Mouse (Mus musculus): ENCODE measurements around the gene Popdc3.
"Not testable (repeated sequence)": the region's sequence is repeated elsewhere in the genome, so short reads cannot be mapped to it uniquely, and the experiment has no call there.

Popdc3 gene

GRCm38 (mm10) chr10:45177798-45178197, at the start of gene Popdc3:
Gene Popdc3, plus strand, starts transcription at chr10:45178098.
- DNase-seq (ENCODE audit: low spot score) = not testable (repeated sequence)

DNA sequence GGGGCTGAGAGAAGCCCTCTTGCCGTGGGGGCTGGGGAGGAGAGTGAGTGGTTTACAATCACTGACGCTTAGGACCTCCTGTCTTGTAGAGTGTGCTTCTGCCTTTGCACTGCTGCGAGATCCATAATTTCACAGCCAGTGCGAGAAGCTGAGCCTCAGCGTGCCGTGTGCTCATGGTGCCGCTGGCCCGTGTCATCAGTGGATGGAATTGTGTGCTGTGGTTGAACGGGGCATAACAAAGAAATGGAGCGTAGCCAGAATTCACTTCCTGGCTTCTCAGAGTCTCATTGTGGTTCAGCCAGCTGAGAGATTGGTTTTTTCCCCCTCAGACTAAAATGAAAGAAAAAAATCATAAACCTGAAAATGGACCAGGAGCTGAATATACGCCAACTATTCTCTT, 48.8 kb upstream of the Popdc3 start:
- no peak for DNase-seq (ENCODE audit: low spot score)

GRCm38 (mm10) chr10:45130004-45130403, 47.9 kb upstream of the Popdc3 start:
- DNase-seq (ENCODE audit: low spot score) = no peak

DNA sequence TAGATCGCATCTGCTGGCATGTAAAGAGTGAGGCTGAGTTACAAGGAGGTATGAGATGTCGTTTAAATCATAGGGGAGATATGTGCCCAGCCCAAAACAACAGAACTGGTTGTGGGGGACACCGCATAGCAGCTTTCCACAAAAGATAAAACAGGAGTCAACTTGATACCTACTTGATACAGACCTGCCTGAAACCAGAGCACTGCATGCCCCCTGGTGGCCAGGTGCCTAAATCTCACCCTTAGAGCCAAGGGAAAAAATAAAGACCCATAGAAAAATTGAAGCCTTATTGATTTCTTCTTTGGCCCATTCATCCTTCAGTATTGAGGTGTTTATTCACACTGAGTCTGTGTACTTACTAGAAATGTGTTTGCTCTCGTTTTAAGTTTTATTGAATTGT, 45.5 kb upstream of the Popdc3 start:
- DNase-seq (ENCODE audit: low spot score) = no peak

- DNase-seq (ENCODE audit: low spot score) = peak; percentile 36
Measured at GRCm38 (mm10) chr10:45136806-45137205, 41.1 kb upstream of the Popdc3 start.

DNA sequence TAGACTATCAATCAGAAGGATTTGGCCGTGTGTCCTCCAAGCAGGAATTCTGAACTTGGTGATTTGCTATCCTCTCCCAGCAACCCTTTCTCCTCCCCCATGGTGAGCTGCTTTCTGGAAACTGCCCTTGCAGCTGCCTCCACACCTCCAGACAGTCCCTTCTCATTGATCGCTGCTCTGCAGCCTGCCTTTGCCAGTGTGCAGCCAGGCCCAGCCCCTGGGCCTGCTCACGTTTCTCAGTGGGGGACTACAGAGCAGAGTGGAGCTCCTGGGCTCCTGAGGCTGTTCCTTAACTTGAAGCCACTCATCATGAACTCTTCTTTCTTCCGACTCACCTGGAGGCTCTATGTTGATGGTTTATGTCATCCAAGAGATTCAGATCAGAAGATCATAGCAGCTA, 38.0 kb upstream of the Popdc3 start:
- DNase-seq (ENCODE audit: low spot score) = no peak

GRCm38 (mm10) chr10:45140474-45141212, 37.3 kb upstream of the Popdc3 start:
- no peak for DNase-seq (ENCODE audit: low spot score)

- no peak for DNase-seq (ENCODE audit: low spot score)
Measured at GRCm38 (mm10) chr10:45142359-45142758, 35.5 kb upstream of the Popdc3 start.

DNA sequence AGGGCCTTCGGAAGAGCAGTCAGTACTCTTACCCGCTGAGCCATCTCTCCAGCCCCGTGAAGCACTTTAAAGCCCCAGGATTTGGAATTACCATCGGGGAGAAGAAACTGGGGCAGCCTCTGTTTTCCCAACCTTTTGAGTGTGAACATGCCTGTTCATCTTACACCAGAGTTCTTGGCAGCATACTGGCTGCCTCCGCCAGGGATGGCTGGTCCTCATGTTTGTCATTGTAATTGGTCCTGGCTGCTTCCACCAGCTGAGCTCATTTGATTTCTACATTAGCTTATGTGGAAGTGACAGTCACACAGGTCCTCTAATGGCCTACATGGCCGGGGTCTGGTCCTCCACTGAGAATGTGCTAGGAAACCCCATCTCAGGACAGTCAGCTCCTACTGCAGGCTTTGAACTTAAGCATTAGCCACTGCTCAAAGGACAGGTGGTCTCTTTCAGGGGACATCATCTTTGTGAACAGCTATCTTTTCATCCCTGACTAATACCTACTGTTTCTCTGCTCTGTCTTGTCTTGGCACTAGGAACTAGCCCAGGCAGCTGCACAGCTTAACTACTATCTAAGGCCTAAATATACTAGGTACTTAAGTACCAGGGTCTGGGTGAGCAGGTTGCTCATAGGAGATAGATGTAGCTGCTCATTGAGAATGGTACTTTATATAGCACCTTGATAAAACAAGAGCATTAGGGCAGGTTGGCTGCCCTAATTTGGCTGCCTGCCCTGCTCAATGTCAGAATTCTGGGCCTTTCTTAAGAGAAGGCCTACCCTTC, 33.7 kb upstream of the Popdc3 start:
- DNase-seq (ENCODE audit: low spot score) = no peak

GRCm38 (mm10) chr10:45146821-45147220, 31.1 kb upstream of the Popdc3 start:
- DNase-seq (ENCODE audit: low spot score) = no peak

DNA sequence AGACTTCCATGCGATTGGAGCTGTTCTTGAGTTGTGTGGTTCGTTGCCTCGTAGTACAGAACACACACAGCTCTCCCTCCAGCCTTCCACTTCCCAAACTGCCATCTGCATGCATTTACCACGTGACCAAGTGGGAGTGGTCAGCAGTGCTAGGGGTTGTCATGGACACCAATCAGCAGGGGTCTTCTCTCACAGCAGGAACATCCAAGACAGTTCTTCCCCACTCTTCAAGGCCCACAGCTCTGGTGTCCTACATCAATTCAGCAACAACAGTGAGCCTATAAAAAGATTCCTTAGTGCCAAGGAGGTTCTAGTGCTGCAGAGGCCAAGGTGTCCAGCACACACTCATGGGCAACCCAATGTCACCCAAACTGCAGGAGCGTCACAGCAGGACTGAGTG, 26.8 kb upstream of the Popdc3 start:
- no peak for DNase-seq (ENCODE audit: low spot score)

DNA sequence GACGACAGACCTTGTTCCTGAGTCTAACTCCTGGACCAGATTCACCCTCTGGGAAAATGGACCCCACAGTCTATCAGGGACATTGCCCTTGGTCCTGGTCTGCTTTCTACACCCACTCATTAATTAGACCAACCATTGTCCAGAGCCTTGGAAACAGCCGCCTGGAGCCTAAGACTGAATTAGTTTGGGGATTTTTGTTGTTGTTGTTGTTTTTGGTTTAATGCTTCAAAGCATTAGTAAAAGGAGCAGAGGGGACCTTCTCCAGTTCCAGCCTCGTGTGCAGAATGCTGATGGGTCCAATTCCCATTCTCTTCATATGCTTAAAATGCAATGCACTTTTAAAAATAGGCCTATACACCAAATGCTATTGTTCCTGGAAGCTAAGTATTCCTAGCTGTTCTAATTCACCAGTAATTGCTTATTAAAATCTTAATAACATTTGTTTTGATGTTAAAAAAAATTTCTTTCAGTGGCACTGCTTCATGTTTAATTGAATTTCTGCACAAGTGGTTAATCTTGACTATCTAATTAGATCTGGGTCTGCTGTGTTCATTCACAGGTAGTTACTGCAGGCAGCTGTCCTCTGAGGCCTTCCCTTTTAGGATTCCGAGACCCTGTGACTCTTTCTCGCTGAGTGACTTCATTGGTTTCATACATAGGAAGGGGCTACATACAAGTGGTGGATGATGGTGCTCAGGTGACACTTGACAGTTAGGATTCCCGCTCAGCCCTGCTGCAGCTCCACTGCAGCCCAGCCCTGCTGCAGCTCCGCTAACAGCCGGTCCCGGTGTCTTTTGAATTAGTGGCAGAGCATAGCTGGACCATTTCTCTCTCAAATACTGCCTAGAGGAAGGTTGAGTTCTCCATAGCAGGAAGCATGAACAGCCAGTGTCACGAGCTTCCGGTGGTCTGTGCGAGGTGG, 25.9 kb upstream of the Popdc3 start:
- no peak for DNase-seq (ENCODE audit: low spot score)

- DNase-seq (ENCODE audit: low spot score) = no peak
Measured at GRCm38 (mm10) chr10:45154557-45155060, 23.3 kb upstream of the Popdc3 start.

DNA sequence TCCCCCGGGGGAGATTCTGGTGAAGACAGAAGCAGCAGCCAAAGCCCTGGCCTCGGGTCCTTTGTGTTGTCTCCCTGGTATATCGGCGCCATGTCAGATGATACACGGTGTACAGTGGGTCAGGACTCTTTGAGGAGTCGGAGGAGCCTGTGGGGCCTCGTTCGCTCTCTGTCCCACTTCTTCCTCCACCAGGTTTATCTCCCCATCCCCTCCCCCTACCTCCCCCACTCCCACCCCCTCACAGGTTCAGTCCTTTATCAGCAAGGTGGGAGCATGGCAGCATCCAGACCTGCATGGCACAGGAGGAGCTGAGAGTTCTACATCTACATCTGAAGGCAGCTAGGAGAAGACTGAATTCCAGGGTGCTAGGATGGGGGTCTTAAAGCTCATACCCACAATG, 12.0 kb upstream of the Popdc3 start:
- DNase-seq (ENCODE audit: low spot score) = no peak

DNA sequence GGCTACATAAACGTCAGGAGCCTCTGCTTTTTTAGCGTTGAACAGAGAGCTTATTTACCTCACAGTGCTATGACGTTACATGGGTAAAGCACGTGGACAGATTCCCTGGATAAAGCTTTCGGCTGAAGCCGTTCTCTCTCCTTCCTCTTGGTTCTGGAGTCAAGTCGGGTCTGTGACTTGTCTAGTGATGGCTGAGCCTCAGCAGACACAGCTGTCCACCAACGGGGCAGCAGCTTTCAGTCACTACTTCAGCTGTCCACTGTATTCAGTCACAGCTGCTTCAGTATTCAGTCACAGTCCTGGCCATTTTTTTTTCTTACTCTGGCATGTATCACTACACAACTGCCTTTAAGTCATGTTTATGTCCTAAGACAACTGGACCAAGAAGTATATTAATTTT, 4.0 kb upstream of the Popdc3 start:
- DNase-seq (ENCODE audit: low spot score) = no peak

DNA sequence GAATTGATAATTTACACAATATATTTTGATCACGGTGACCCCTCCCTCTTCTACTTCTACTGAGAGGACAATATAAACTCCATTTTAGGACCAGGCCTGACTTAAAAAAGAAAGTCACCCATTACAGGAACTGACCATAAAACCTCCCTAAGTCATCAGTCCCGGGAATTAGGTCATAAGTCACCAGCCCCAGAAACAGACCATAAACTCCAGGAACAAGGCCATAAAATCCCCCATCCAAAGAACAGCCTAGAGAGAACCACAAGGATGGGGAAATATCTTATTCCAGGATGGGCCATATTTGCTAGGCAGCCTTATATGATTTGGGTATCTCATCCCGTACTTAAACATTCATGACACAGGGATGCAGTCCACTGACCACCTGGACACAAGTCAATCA, 3.6 kb upstream of the Popdc3 start:
- DNase-seq (ENCODE audit: low spot score) = no peak

DNA sequence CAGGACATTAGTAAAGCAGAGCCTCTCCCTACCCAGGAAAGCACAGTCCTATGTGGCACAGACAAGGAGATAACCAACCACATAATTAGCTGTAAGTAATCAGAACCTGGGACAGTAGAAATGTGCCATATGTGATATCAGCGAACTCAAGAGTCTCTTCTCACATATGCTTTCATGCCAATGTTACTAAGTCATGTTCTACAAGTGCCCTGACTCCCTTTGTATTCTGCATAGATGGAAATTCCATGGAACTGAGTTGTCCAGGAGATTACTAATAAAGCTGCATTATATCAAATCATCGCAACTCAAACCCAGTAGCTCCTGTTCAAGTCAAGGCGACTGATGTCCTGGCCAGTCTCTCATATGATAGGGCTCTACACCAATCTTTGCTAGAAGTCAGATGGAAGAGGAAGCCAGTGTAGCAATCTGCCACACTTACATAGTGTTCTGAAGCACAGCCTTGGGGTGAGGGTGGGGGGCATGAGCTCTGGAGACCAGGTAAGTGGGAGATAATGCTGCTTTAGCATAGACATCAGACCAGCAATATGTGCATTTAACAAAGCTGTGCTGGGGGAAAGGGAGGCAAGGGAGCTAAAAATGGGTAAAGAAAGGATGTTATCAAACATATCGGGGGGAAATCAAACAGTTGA, 2.9 kb downstream of the Popdc3 start:
- no peak for DNase-seq (ENCODE audit: low spot score)

DNA sequence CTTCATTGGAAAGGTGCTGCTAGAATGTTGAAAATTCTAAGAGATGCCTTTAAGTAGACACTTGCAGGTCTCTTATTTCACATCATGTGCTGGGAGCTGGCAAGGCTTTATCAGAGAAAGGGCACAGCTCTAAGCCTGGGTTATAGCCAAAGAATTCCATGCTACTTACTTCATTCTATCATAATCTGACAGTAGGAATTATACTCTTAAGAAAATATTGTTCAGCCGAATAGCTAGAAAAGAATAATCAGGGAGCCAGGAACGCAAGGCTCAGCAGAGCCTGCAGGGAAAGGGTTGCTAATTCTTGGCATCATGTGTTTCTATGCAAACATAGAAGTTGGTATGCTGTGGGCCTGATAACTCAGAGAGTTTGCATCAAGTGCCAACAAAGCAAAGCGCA, 3.4 kb downstream of the Popdc3 start:
- no peak for DNase-seq (ENCODE audit: low spot score)

DNA sequence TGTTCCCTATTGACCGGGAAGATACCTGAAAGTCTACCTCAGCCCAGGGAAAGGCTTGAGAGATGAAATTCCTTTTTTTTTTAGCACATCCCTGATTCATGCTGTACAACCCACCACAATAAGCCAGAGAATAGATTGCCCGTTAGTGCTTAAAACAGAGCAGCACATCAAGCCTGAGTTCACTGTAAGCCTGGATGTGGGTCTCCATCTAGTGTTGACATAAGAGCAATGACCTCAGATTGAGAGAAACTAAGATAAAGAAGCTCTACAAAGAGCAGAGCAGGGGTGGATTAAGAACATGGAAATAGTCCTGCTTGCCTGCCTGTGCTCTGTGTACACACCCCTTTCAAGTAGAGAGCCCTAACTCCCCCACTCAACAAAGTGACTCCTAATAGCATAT, 7.6 kb downstream of the Popdc3 start:
- no peak for DNase-seq (ENCODE audit: low spot score)

DNA sequence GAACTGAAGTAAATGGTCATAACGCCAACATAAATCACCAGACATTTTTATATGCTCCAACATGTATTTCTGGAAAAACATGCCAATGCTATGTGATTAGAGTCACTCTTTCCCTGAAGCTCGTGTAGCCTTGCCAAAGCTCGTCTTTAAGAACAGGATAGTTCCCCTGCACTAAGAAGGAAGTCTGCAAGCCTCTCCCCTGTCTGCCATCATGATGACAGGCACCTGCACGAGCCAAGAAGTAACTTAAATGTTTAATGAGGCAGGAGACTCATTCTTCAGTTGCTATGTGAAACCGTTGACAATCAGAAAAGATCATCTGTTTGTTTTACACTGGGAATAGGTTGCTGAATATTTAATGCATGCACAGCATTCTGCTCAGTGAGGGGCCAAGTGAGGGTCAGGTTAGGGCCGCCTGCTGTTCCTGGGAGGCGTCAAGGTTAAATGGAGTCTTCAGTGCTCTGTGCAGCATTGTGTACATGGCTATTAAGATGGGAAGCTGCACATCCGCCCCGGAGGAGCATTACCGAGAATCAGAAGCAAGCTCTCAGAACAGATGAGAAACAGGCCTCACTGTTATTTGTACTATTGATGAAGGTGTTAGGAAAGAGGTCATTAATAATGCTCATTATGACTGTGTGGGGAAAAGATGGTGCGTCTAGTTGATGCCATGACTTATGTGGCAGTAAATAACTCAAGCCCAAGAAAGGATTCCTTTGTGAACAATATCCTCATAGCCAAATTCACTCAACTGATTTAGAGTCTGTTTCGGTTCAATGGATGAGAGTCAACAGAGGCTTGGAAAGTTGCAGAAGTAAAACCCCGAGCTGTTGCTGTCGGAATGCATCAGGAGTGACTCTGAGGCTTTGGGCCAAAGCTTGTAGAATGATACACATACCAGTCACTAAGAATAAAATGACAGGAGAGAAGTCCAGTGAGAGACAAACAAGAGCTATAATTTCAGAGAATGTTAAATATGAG, 15.7 kb downstream of the Popdc3 start:
- DNase-seq (ENCODE audit: low spot score) = no peak

DNA sequence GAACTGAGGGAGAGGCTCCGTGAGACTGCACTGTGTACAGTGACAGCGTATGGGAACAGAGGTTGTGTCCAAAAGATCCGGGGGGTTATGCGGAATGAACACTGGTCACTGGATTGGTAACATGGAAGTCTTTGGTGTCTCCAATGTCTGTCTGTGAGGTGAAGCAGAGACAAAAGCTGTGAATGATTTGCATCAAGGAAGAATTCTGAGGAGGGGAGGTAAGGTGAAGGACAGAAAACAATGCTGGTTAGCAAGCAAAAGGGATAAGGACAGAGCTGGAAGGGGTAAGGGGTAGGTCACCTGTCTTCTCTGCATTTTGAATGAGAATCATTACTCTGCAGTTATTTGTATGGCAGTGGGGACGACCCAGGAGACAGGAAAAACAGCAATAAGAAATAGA, 16.6 kb downstream of the Popdc3 start:
- no peak for DNase-seq (ENCODE audit: low spot score)

Data from layer of hippocampus, adult 9-10 months (tissue).